Mouse (Mus musculus): ENCODE measurements around the gene Tmem147.

DNA sequence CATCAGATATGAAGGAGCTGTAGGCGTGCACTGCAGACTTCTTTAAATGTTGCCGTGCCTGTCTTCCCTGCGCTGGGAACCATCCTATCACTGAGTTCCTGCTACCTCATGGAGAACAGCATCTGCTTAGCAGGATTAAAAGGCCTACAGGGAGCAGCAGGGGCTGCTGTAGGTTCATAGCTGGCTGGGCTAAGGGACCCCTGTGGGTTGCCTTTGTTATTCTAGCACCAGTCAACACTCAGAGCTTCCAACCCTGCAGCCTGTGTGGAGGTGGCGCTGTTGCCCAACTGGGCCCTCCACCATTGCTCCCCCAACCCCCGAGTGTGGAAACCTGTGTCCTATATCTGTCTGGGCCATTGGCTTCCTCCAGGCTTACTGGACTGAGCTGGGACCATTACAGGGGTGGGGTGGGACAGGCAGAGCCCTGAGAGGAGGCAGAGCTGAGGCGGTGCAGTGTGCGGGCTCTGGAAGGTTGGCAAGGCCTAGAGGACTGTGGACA is 47.8 kb upstream of the Tmem147 start:
- TF ChIP-seq CTCF (IDR thresholded peaks at IDR 0.05; ENCODE audit: borderline replicate concordance, insufficient read depth, low read length): no peak
- no peak for TF ChIP-seq POLR2A (IDR thresholded peaks at IDR 0.05; ENCODE audit: low read depth, low read length)

All from embryonic fibroblast, embryonic 13.5 days (primary cell).